Mouse (Mus musculus) MEL (cell line): ENCODE results near the gene Itsn1.

ENCODE experiments used
- CTCF ChIP-seq, 3 experiments: IDR thresholded peaks in 2 of 3; conservative IDR thresholded peaks in 1 of 3; 2 replicates each; pipeline ENCODE4 v1.5.1; 2011 to 2012; ENCODE audit warnings: low read length in 3 of 3, low read depth in 2 of 3, mild to moderate bottlenecking in 2 of 3, improper control_type of control experiment in 1 of 3, inconsistent platforms in 1 of 3, mixed read lengths in 1 of 3, moderate library complexity in 1 of 3; ENCODE audit not compliant: control insufficient read depth in 1 of 3, insufficient read depth in 1 of 3, poor library complexity in 1 of 3, severe bottlenecking in 1 of 3
- E2F4 ChIP-seq: IDR thresholded peaks from 2 replicates; pipeline ENCODE4 v1.6.1; 2011; ENCODE audit warnings: low read depth, low read length, improper control_type of control experiment, borderline replicate concordance
- MAX ChIP-seq: IDR thresholded peaks from 2 replicates; pipeline ENCODE4 v1.6.1; 2011; ENCODE audit warnings: low read length, improper control_type of control experiment
- NRF1 ChIP-seq: IDR thresholded peaks from 2 replicates; pipeline ENCODE4 v1.6.1; 2014; ENCODE audit warnings: low read depth, mild to moderate bottlenecking, inconsistent platforms, low read length, improper control_type of control experiment, moderate library complexity; ENCODE audit not compliant: poor library complexity, insufficient read depth, severe bottlenecking
- POLR2A ChIP-seq, 2 experiments: IDR thresholded peaks; 2 replicates each; pipeline ENCODE4 v1.6.1; 2011 to 2012; ENCODE audit warnings: low read length in 2 of 2, mild to moderate bottlenecking in 2 of 2, control low read depth in 1 of 2, improper control_type of control experiment in 1 of 2, low read depth in 1 of 2, moderate library complexity in 1 of 2; ENCODE audit not compliant: control insufficient read depth in 1 of 2, insufficient read depth in 1 of 2, poor library complexity in 1 of 2
- TAL1 ChIP-seq: IDR thresholded peaks from 2 replicates; pipeline ENCODE4 v1.6.1; 2012; ENCODE audit warnings: mild to moderate bottlenecking, inconsistent platforms, low read length, moderate library complexity, mixed read lengths
- USF1 ChIP-seq: IDR thresholded peaks from 2 replicates; pipeline ENCODE4 v1.6.1; 2014; ENCODE audit warnings: low read depth, mild to moderate bottlenecking, inconsistent platforms, low read length, improper control_type of control experiment, moderate library complexity
- USF2 ChIP-seq, 2 experiments: IDR thresholded peaks; 2 replicates each; pipeline ENCODE4 v1.6.1; 2011 to 2012; ENCODE audit warnings: improper control_type of control experiment in 2 of 2, low read length in 2 of 2, borderline replicate concordance in 1 of 2, inconsistent platforms in 1 of 2, low read depth in 1 of 2, mild to moderate bottlenecking in 1 of 2; ENCODE audit not compliant: insufficient read depth in 1 of 2
- ZKSCAN1 ChIP-seq: IDR thresholded peaks from 2 replicates; pipeline ENCODE4 v1.6.1; 2012; ENCODE audit warnings: low read depth, mild to moderate bottlenecking, inconsistent platforms, low read length, improper control_type of control experiment, moderate library complexity

- TF ChIP-seq ZKSCAN1: no peak
- TF ChIP-seq USF1: no peak
- TF ChIP-seq CTCF (IDR thresholded peaks at IDR 0.05 in 2 of 3, conservative IDR thresholded peaks at IDR 0.05 in 1 of 3; ENCODE audit: control insufficient read depth in 1 of 3, insufficient read depth in 1 of 3, low read depth in 2 of 3, low read length in 3 of 3, poor library complexity in 1 of 3, severe bottlenecking in 1 of 3): no peak
- TF ChIP-seq E2F4: no peak
- TF ChIP-seq USF2 (IDR thresholded peaks at IDR 0.05; ENCODE audit: borderline replicate concordance in 1 of 2, insufficient read depth in 1 of 2, low read depth in 1 of 2, low read length in 2 of 2): no peak
- TF ChIP-seq POLR2A (IDR thresholded peaks at IDR 0.05; ENCODE audit: control insufficient read depth in 1 of 2, insufficient read depth in 1 of 2, low read depth in 1 of 2, low read length in 2 of 2, poor library complexity in 1 of 2): no peak
- TF ChIP-seq TAL1: no peak
- TF ChIP-seq NRF1: no peak
- no peak for TF ChIP-seq MAX
Observed at GRCm38 (mm10) chr16:91795606-91796005, 66.5 kb downstream of the Itsn1 start.
